Mouse (Mus musculus): ENCODE results near the gene Pafah1b2.

Pafah1b2 gene

GRCm38 (mm10) chr9:46012091-46013008 lies at the start of gene Pafah1b2, which contains the start of gene Sik3:
TSS of gene Pafah1b2 (minus strand) at chr9:46012690.
TSS of gene Sik3 (plus strand) at chr9:46012820.
- DNase-seq (ENCODE audit: low read depth), result peak; percentile 74

DNA sequence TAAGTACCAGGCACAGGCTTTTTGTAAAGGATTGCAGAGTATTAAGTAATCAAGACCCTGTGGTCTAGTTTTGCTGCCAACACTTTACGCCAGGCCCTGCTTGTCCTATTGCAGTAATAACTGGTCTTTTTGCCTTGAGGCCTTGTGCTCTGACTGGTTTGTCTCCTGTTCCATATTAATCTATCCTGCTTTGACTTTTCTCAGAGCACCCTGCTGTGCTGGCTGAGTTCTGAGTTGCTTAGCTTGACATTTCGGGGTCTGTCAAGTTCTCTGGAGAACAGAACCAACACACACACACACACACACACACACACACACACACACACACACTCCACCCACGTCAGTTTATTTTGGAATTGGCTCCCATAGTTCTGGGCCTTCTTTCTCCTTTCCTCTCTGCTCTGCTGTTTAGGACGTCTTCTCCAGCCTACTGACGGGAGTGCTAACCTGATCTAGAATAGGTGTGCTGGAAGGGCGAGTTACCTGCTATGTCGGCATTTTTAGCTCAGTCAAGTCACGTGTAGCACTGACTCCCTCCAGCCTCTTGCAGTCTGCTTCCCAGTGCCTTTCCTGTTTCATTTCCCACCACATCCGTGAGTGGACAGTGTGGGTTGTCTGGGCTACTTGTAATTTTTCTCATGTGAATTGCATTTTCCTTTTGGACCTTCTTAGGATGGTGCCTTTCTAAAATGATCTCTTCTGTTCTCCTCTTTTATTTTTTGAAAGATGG lies 49.4 kb upstream of the Pafah1b2 start:
- no peak for DNase-seq (ENCODE audit: low read depth)

- DNase-seq (ENCODE audit: low read depth), result no peak
These were observed 47.8 kb upstream of the Pafah1b2 start for GRCm38 (mm10) chr9:46060249-46060648.

- DNase-seq (ENCODE audit: low read depth), result no peak
These were observed 45.6 kb upstream of the Pafah1b2 start for GRCm38 (mm10) chr9:46058065-46058464.

DNA sequence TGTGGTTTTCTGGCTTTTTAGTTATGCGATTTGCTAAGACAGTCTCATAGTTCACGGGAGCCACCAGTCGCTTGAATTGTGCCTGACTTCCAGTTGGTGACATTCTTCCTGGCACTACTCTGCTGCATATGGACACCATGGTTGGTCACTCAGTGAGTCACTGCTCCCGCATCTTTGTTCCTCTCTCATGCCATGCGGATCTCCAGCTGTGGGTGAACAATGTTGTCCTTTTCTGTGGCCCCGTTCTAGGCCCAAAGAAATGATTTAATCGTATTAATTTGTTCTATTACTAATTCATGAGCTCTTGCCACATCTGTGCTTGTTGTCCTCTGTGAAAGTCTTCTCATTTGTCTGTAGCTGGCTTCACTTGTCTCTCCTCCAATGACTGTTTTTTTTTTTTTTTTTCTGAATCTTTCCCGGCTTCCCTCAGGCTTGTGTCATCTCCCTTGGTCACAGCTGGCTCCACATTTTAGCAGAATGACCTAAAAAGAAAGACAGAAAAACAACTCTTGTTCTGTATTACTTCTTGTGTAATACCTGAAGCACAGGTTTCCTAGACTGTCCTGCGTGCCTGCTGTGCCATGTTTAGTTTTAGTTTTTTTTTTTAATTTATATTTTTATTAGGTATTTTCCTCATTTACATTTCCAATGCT lies 40.6 kb upstream of the Pafah1b2 start:
- DNase-seq (ENCODE audit: low read depth), result no peak

DNA sequence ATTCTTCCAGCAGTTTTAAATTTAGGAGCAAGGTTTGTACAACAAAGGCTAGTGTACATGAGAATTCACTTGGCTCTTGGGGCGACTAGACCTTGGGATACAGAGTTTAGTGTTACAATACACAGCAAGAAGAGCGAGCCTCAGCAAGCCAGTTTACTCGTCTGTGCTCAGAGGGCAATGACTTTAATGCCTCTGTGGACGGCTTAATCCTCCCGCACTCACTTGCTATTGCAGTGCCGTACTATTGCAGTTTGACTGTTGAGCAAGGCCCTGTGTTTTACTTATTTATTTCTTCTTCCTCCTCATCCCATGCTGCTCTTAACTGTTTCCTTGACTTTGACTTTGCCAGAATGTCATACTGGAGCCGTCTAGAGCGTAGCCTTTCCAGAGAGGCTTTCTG lies 37.7 kb upstream of the Pafah1b2 start:
- DNase-seq (ENCODE audit: low read depth), result no peak

- DNase-seq (ENCODE audit: low read depth), result no peak
These were observed 37.0 kb upstream of the Pafah1b2 start for GRCm38 (mm10) chr9:46049525-46049924.

GRCm38 (mm10) chr9:46046724-46047517 lies 34.4 kb upstream of the Pafah1b2 start:
- DNase-seq (ENCODE audit: low read depth), result no peak

- DNase-seq (ENCODE audit: low read depth), result no peak
These were observed 31.1 kb upstream of the Pafah1b2 start for GRCm38 (mm10) chr9:46043626-46044025.

- DNase-seq (ENCODE audit: low read depth), result no peak
These were observed 29.9 kb upstream of the Pafah1b2 start for GRCm38 (mm10) chr9:46042387-46042786.

DNA sequence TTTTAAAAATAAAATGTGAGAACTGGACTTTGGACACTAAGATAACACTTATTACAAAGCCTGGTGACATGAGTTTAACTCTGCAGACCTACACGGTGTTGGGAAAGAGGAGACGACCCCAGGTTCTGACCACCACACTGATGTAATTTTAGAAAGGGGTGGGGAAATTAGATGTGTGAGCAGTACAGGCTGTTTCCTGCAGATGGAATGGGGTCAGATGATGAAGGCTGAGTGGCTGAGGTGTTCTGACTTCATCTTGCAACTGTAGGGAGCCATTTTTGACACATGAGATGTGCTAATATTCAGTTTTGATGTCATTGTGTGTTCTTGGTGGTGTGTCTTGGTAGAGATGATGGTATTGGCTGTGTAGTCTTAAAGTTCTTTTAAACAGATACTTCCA lies 28.7 kb upstream of the Pafah1b2 start:
- no peak for DNase-seq (ENCODE audit: low read depth)

DNA sequence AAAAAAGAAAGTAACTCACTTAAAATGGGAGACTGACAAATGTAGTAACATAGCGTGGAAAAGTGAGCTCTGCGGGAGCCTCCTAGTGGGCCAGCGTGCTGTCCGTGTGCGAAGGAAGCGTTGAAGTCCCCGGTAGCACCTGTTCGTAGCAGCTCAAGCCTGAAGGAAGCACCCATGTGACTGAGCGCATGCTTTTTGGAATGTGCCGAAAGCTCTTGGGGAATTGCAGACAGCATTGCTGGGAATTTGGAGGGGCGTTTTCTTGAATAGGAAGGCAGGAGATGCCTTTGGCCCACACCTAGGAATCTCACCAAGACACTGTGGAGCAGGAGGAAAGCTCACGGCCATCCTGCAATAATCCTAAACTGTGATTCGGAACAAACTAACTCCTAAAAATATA lies 26.3 kb upstream of the Pafah1b2 start:
- no peak for DNase-seq (ENCODE audit: low read depth)

DNA sequence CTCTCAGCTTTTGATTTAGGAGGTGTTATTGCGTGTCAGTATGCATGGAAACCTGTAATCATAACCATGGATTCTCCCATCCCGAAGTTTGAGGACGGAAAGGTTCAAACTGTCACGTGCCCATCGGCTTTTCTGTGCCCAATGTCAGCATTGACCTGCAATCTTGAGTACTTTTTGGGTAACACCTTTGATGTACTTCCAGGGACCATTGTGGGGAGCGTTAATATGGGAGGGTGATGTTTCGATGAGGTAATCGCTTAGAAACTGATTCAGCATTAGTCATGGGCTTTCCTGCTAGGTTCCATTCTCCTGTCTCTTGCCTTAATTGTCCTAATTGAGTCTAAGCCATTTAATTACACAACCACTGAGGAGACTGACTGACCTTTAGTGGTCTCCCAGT lies 24.4 kb upstream of the Pafah1b2 start:
- no peak for DNase-seq (ENCODE audit: low read depth)

- no peak for DNase-seq (ENCODE audit: low read depth)
These were observed 22.9 kb upstream of the Pafah1b2 start for GRCm38 (mm10) chr9:46035290-46035871.

DNA sequence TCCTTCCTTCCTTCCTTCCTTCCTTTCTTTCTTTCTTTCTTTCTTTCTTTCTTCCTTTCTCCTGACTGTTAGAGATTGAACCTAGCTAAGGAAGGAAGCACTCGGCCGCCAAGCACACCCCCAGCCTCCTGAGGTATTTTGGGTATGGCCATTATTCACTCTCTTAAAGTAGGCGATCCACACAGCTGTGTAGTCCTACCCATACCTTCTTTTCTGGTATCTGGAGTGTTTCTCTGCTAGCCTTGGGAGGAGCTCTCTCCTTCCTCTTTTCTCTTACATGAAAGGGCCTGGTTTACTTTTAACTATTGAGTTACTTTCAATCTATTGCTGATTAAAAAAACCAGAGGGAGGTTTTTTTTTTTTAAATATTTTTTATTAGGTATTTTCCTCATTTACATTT lies 21.4 kb upstream of the Pafah1b2 start:
- no peak for DNase-seq (ENCODE audit: low read depth)

GRCm38 (mm10) chr9:46033058-46033457 lies 20.6 kb upstream of the Pafah1b2 start:
- DNase-seq (ENCODE audit: low read depth), result no peak

- DNase-seq (ENCODE audit: low read depth), result no peak
These were observed 19.7 kb upstream of the Pafah1b2 start for GRCm38 (mm10) chr9:46032190-46032589.

GRCm38 (mm10) chr9:46030968-46031367 lies 18.5 kb upstream of the Pafah1b2 start:
- DNase-seq (ENCODE audit: low read depth), result no peak

GRCm38 (mm10) chr9:46030184-46030583 lies 17.7 kb upstream of the Pafah1b2 start:
- DNase-seq (ENCODE audit: low read depth), result no peak

- DNase-seq (ENCODE audit: low read depth), result no peak
These were observed 17.0 kb upstream of the Pafah1b2 start for GRCm38 (mm10) chr9:46029534-46029933.

- DNase-seq (ENCODE audit: low read depth), result no peak
These were observed 15.5 kb upstream of the Pafah1b2 start for GRCm38 (mm10) chr9:46027994-46028393.

Measured in c-Kit-positive CD71-positive TER-119-negative erythroid progenitor cells, embryonic 14.5 days (primary cell).